Mouse (Mus musculus) Patski (cell line): ENCODE data around the gene Kank1. TPM values are rescaled to one million over a fixed set of nuclear protein-coding genes. Genes with fewer than 3 reads are reported as not detected.
A peak's percentile ranks its signal among the peaks of the same experiment; 100 is the strongest.

Experiments used
- ATAC-seq: fragments of 100-300 bp; one replicate; pipeline ENCODE4 v1.8.0; 2021
- CTCF ChIA-PET: fragments of 350-600 bp; sonication (Branson Sonifier 250); formaldehyde crosslinking; loops from one replicate; lab custom pipeline; 2022; ENCODE audit warnings: inconsistent platforms; lab: Charles Lee
- POLR2A ChIA-PET: fragments of 350-600 bp; sonication (Branson Sonifier 250); formaldehyde crosslinking; loops from one replicate; lab custom pipeline; 2022; ENCODE audit warnings: antibody characterized with exemption, inconsistent platforms; lab: Charles Lee
- DNase-seq: peaks from one replicate; pipeline ENCODE4 v3.0.0-alpha.2; 2011; ENCODE audit warnings: low read depth, low spot score
- H3K27me3 ChIP-seq: fragments of 371-371 bp; one replicate; pipeline ENCODE4 v1.5.1; 2021
- CTCF ChIP-seq: fragments of 100-300 bp; IDR thresholded peaks from one replicate; pipeline ENCODE4 v1.5.1; 2021
- in situ Hi-C: fragments of 300-500 bp; cut with MboI; formaldehyde crosslinking; loops from 3 replicates; pipeline ENCODE4 v1.11.1; 2018; ENCODE audit warnings: low pct_unique_long_range_greater_than_20kb, mixed read lengths
- polyA plus RNA-seq: library from polyadenylated mRNA; unstranded; gene quantifications from one replicate; pipeline ENCODE4 v1.2.3, GENCODE M21; 2021

The Kank1 gene
- polyA plus RNA-seq: 60.9 TPM

- in situ Hi-C loops: loop anchor here (5.0 kb wide), 2 partner anchors 95 to 100 kb away; no protein-coding TSS in a partner anchor
- TF ChIP-seq CTCF: no peak
- ATAC-seq: peak; percentile 96
- ChIA-PET POLR2A (interaction anchor here (0.7 to 1.4 kb wide), 4 partner anchors 12 to 173 kb away, joined by 3 read pairs; no protein-coding TSS in a partner anchor), CTCF (interaction anchor here (0.8 to 1.3 kb wide), 4 partner anchors 12 to 214 kb away, joined by 3 to 4 read pairs (median 3); no protein-coding TSS in a partner anchor)
- no peaks in the 10 kb centered on the region for H3K27me3 ChIP-seq
- no peak for DNase-seq
Observed at GRCm38 (mm10) chr19:25236596-25237491, at the start of gene Kank1. Gene Kank1 (plus strand): TSS chr19:25236975.

GRCm38 (mm10) chr19:25187681-25188080 is 49.1 kb upstream of the Kank1 start:
- DNase-seq (no peak), ATAC-seq (no peak)
- TF ChIP-seq CTCF: no peak
- H3K27me3 ChIP-seq: no peaks in the 10 kb centered on the region
- ChIA-PET CTCF (no interaction called here), POLR2A (no interaction called here)
- in situ Hi-C loops: no loop called here

- ChIA-PET CTCF (interaction anchor here (1.5 kb wide), 1 partner anchor 8 kb away, joined by 4 read pairs; no protein-coding TSS in a partner anchor), POLR2A (no interaction called here)
- ATAC-seq: no peak
- in situ Hi-C loops: no loop called here
- no peaks in the 10 kb centered on the region for H3K27me3 ChIP-seq
- DNase-seq: no peak
- TF ChIP-seq CTCF: no peak
Observed at GRCm38 (mm10) chr19:25193751-25194150, 43.0 kb upstream of the Kank1 start.

GRCm38 (mm10) chr19:25200081-25200860 is 36.5 kb upstream of the Kank1 start:
- peak; percentile 47 for ATAC-seq
- peak; percentile 55 for DNase-seq
- in situ Hi-C loops: no loop called here
- CTCF ChIA-PET: interaction anchor here (1.0 kb wide), 1 partner anchor 18 kb away, joined by 3 read pairs; no protein-coding TSS in a partner anchor
- no peak for TF ChIP-seq CTCF
- H3K27me3 ChIP-seq: no peaks in the 10 kb centered on the region
- POLR2A ChIA-PET: no interaction called here

- POLR2A ChIA-PET: interaction anchor here (0.6 kb wide), 1 partner anchor 96 kb away, joined by 8 read pairs; no protein-coding TSS in a partner anchor
- in situ Hi-C loops: no loop called here
- no peak for TF ChIP-seq CTCF
- ATAC-seq (no peak), DNase-seq (no peak)
- CTCF ChIA-PET: interaction anchor here (0.7 to 1.1 kb wide), 3 partner anchors 11 to 235 kb away, joined by 3 to 5 read pairs (median 3); no protein-coding TSS in a partner anchor
- H3K27me3 ChIP-seq: no peaks in the 10 kb centered on the region
Observed at GRCm38 (mm10) chr19:25203077-25203476, 33.7 kb upstream of the Kank1 start.

GRCm38 (mm10) chr19:25206969-25207368 is 29.8 kb upstream of the Kank1 start:
- in situ Hi-C loops: no loop called here
- ChIA-PET POLR2A (interaction anchor here (0.5 to 0.9 kb wide), 2 partner anchors 9 to 29 kb away, joined by 3 read pairs; no protein-coding TSS in a partner anchor), CTCF (interaction anchor here (1.4 kb wide), 1 partner anchor 16 kb away, joined by 3 read pairs; no protein-coding TSS in a partner anchor)
- no peak for TF ChIP-seq CTCF
- ATAC-seq: no peak
- no peak for DNase-seq
- H3K27me3 ChIP-seq: no peaks in the 10 kb centered on the region

GRCm38 (mm10) chr19:25207731-25208361 is 28.9 kb upstream of the Kank1 start:
- ChIA-PET CTCF (interaction anchor here (1.4 kb wide), 1 partner anchor 17 kb away, joined by 3 read pairs; no protein-coding TSS in a partner anchor), POLR2A (no interaction called here)
- no peak for TF ChIP-seq CTCF
- H3K27me3 ChIP-seq: no peaks in the 10 kb centered on the region
- in situ Hi-C loops: no loop called here
- ATAC-seq (no peak), DNase-seq (no peak)

GRCm38 (mm10) chr19:25208596-25209110 is 28.1 kb upstream of the Kank1 start:
- DNase-seq (no peak), ATAC-seq (no peak)
- in situ Hi-C loops: no loop called here
- CTCF ChIA-PET: no interaction called here
- no peaks in the 10 kb centered on the region for H3K27me3 ChIP-seq
- POLR2A ChIA-PET: no interaction called here
- no peak for TF ChIP-seq CTCF

- no peak for TF ChIP-seq CTCF
- no peaks in the 10 kb centered on the region for H3K27me3 ChIP-seq
- ChIA-PET POLR2A (no interaction called here), CTCF (interaction anchor here (1.2 kb wide), 1 partner anchor 10 kb away, joined by 3 read pairs; no protein-coding TSS in a partner anchor)
- DNase-seq (no peak), ATAC-seq (peak; percentile 40)
- in situ Hi-C loops: no loop called here
Observed at GRCm38 (mm10) chr19:25220611-25221010, 16.2 kb upstream of the Kank1 start.
